Mouse (Mus musculus): ENCODE measurements around the gene Uqcrc1.
A peak's percentile ranks its signal among the peaks of the same experiment; 100 is the strongest.

Uqcrc1 gene

GRCm38 (mm10) chr9:108936418-108937364 lies at the start of gene Uqcrc1:
Gene Uqcrc1, plus strand, starts transcription at chr9:108936633.
- DNase-seq, result peak; percentile 98

- DNase-seq, result no peak
These were observed 24.1 kb upstream of the Uqcrc1 start for GRCm38 (mm10) chr9:108912308-108912707.

- no peak for DNase-seq
These were observed 23.3 kb upstream of the Uqcrc1 start for GRCm38 (mm10) chr9:108913161-108913560.

GRCm38 (mm10) chr9:108913621-108914020 lies 22.8 kb upstream of the Uqcrc1 start:
- DNase-seq, result no peak

GRCm38 (mm10) chr9:108914491-108914890 lies 21.9 kb upstream of the Uqcrc1 start, which contains the start of gene Tmem89:
Gene Tmem89, plus strand, starts transcription at chr9:108914619.
- no peak for DNase-seq

- no peak for DNase-seq
These were observed 10.5 kb upstream of the Uqcrc1 start for GRCm38 (mm10) chr9:108925897-108926296.

- DNase-seq, result no peak
These were observed 8.0 kb upstream of the Uqcrc1 start for GRCm38 (mm10) chr9:108928424-108928823.

GRCm38 (mm10) chr9:108935991-108936390 lies 442 bp upstream of the Uqcrc1 start:
- DNase-seq, result no peak

GRCm38 (mm10) chr9:108945111-108945510 lies 8.7 kb downstream of the Uqcrc1 start:
- no peak for DNase-seq

- no peak for DNase-seq
These were observed 9.2 kb downstream of the Uqcrc1 start for GRCm38 (mm10) chr9:108945608-108946007.

- DNase-seq, result no peak
These were observed 13.0 kb downstream of the Uqcrc1 start for GRCm38 (mm10) chr9:108949231-108949966.

- DNase-seq, result no peak
These were observed 13.7 kb downstream of the Uqcrc1 start for GRCm38 (mm10) chr9:108949967-108950728.

GRCm38 (mm10) chr9:108953081-108953636 lies 16.7 kb downstream of the Uqcrc1 start, which contains the start of gene Col7a1:
Gene Col7a1, plus strand, starts transcription at chr9:108953586.
- no peak for DNase-seq

- DNase-seq, result no peak
These were observed 18.8 kb downstream of the Uqcrc1 start for GRCm38 (mm10) chr9:108955241-108955640.

GRCm38 (mm10) chr9:108955846-108956245 lies 19.4 kb downstream of the Uqcrc1 start:
- DNase-seq, result no peak

- no peak for DNase-seq
These were observed 27.1 kb downstream of the Uqcrc1 start for GRCm38 (mm10) chr9:108963577-108963976.

- no peak for DNase-seq
These were observed 27.9 kb downstream of the Uqcrc1 start for GRCm38 (mm10) chr9:108964338-108964737.

- DNase-seq, result no peak
These were observed 34.2 kb downstream of the Uqcrc1 start for GRCm38 (mm10) chr9:108970623-108971022.

GRCm38 (mm10) chr9:108976483-108976882 lies 40.0 kb downstream of the Uqcrc1 start:
- no peak for DNase-seq

- no peak for DNase-seq
These were observed 41.5 kb downstream of the Uqcrc1 start for GRCm38 (mm10) chr9:108977966-108978365.

GRCm38 (mm10) chr9:108982498-108982897 lies 46.1 kb downstream of the Uqcrc1 start:
- no peak for DNase-seq

- no peak for DNase-seq
These were observed 46.8 kb downstream of the Uqcrc1 start for GRCm38 (mm10) chr9:108983209-108983608.

- DNase-seq, result no peak
These were observed 49.3 kb downstream of the Uqcrc1 start, which contains the start of gene Ucn2 for GRCm38 (mm10) chr9:108985710-108986109. Gene Ucn2, plus strand, starts transcription at chr9:108986010.

All from thymus, postnatal 4 days (tissue).